Mouse (Mus musculus): ENCODE measurements around the gene Tbx3.

DNA sequence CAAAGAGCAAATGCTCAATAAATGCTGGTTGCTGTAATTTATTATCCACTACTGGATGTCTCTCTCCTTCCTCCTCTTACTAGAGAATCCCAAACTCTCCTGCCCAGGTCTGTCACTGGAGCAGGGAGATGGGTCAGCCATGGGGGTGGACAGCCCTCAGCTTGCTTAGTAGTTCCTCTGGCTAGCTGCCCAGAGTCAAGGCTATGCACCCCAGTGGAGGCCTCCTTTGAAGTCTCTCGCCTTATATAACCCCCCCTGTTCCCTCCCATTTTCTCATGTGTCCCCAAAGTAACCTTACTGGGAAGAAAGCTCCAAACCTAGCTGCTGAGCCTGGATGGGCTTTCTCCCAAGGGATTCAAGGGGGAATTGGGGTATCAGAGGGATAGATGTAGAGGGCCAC lies 45.9 kb upstream of the Tbx3 start:
- TF ChIP-seq EP300 (IDR thresholded peaks at IDR 0.05; ENCODE audit: insufficient read depth, low read depth, low read length) (no peak), POLR2A (IDR thresholded peaks at IDR 0.05; ENCODE audit: insufficient read depth, low read depth, low read length) (no peak)
